Comparison of ENCODE assay signal across 9 mouse cellular contexts in the genomic region with DNA sequence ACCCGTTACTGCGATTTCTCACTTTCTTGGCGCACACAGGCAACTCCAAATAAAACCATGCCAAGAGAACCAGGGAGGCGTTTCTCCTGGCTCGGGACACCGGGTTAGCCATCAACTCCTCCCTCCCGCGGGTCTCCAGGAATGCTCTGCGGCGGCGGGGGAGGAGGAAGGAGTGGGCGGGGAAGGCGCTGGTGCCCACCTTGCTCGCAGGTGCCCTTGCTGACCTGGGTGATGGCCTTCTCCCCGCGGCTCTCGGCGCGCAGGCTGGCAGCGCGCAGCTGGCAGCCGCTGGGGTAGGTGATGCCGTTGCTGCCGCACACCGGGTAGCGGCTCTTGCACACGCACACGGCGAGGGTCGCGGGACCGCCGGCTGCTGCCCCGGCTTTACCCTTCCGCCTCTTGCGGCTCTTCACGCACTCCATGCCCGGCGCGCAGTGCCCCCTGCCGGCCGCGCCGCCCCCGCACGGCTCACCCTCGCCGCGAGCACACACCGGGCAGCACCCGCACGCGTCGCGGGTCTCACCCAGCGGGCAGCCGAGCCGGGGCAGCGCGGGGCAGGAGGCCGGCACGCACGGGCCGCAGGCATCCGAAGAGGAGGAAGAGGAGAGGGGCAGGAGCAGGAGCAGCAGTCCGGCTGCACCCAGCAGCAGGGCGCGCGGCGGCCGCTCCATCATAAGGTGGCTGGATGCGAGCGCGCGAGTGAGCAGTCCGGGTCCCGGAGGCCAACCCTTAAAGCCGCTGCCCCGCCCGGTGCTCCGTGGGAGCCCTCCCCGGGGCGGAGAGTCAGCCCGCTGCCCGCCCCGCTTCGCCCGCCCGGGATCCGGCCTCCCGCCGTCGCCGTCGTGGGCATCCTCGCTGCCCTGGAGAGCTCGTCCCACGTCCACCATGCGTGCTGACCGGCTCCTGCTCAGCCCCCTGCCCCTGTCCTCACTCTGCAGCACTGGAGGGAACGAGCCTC. TPM values are rescaled to one million over a fixed set of nuclear protein-coding genes. Genes with fewer than 3 reads are reported as not detected.
DNase-seq lines count a peak whose midpoint lies in the region; ATAC-seq lines count a peak whose summit lies in the region.
"Had no signal": no experiment of that assay in that cellular context is flagged by ENCODE, and none has a peak within 500 bp of the region (broad histone marks: within the 10 kb centered on the region; RNA-seq: fewer than 3 reads in every experiment).

Gene Igfbp7, minus strand, starts transcription at position 701 of the 958 bp plus-strand sequence.

- no peaks in the 10 kb centered on the region for H3K36me3 ChIP-seq in hindbrain, embryonic 11.5 days (ENCODE audit: control insufficient read depth, insufficient read depth, low read length)
- H3K36me3 ChIP-seq in lung, embryonic 16.5 days (ENCODE audit: control insufficient read depth, insufficient read depth, low read length) = no peaks in the 10 kb centered on the region

- no peaks in the 10 kb centered on the region for H3K4me1 ChIP-seq in hindbrain, embryonic 11.5 days (replicated peaks; ENCODE audit: control insufficient read depth, insufficient read depth, low read length)
- H3K4me1 ChIP-seq in lung, embryonic 16.5 days (replicated peaks; ENCODE audit: control insufficient read depth, insufficient read depth, low read length) = peaks cover 6% of the 10 kb centered on the region

- 6% methylated on average over 96 of the region's 101 CpGs for WGBS in hindbrain, embryonic 11.5 days
- 7% methylated on average over 78 of the region's 101 CpGs for WGBS in lung, embryonic 16.5 days

- H3K4me2 ChIP-seq in hindbrain, embryonic 11.5 days (replicated peaks; ENCODE audit: low read depth, low read length) = peak within 1 kb of the TSS; percentile 97
- peak within 1 kb of the TSS; percentile 96 for H3K4me2 ChIP-seq in lung, embryonic 16.5 days (ENCODE audit: low read depth, low read length)

- H3K9ac ChIP-seq in hindbrain, embryonic 11.5 days (ENCODE audit: low read depth, low read length) = peak within 1 kb of the TSS; percentile 49
- H3K9ac ChIP-seq in lung, embryonic 16.5 days (ENCODE audit: low read length) = peak within 1 kb of the TSS; percentile 68

- no peaks in the 10 kb centered on the region for H3K9me3 ChIP-seq in hindbrain, embryonic 11.5 days (ENCODE audit: control insufficient read depth, low read length)
- H3K9me3 ChIP-seq in lung, embryonic 16.5 days (ENCODE audit: control insufficient read depth, low read length) = no peaks in the 10 kb centered on the region

- peak; percentile 81 for DNase-seq in MN1 (ENCODE audit: low spot score)
- DNase-seq in cerebellum, postnatal 14 days = peak; percentile 70
- peak; percentile 48 to 50 for DNase-seq in frontal cortex, postnatal 25 days (ENCODE audit: low spot score in 2 of 2)
- peak; percentile 85 for DNase-seq in hindbrain, embryonic 11.5 days (ENCODE audit: low spot score)
- DNase-seq in layer of hippocampus, postnatal 10 days (ENCODE audit: low spot score in 2 of 2) = peak; percentile 61 to 77
- DNase-seq in ovary, postnatal 14 days (ENCODE audit: low spot score) = peak; percentile 69
- DNase-seq in thymus, postnatal 36 days = peak; percentile 54

- H3K4me3 ChIP-seq in hindbrain, embryonic 11.5 days (ENCODE audit: low read depth, low read length) = peak within 1 kb of the TSS; percentile 57
- H3K4me3 ChIP-seq in lung, embryonic 16.5 days (ENCODE audit: low read length) = peak within 1 kb of the TSS; percentile 71

- peaks cover 12% of the 10 kb centered on the region for H3K27me3 ChIP-seq in hindbrain, embryonic 11.5 days (ENCODE audit: control insufficient read depth, insufficient read depth, low read length)
- H3K27me3 ChIP-seq in lung, embryonic 16.5 days (ENCODE audit: control insufficient read depth, insufficient read depth, low read depth, low read length) = no peaks in the 10 kb centered on the region

- peak; percentile 97 for ATAC-seq in hindbrain, embryonic 11.5 days (ENCODE audit: low FRiP score)
- peak; percentile 94 for ATAC-seq in lung, embryonic 16.5 days (ENCODE audit: low read depth)

- H3K27ac ChIP-seq in hindbrain, embryonic 11.5 days (ENCODE audit: low read depth, low read length) = no peak within 1 kb of the TSS
- H3K27ac ChIP-seq in lung, embryonic 16.5 days (ENCODE audit: low read length) = peak within 1 kb of the TSS; percentile 79
- H3K27ac ChIP-seq: macrophage had no signal

RNA-seq across cellular contexts. Expression of gene Igfbp7, which starts in this region (rescaled TPM):
- 26.7 and 27.1 TPM in 2 replicates for polyA plus RNA-seq in hindbrain, embryonic 11.5 days (2014; fragmentation: Nextera tagmentation; extraction: Ambion mirVana)
- 10 to 100 TPM; 52.5 to 60.3 TPM for total RNA-seq in layer of hippocampus, postnatal 10 days (2021)
- polyA plus RNA-seq in lung, embryonic 16.5 days (2015; fragmentation: Nextera tagmentation; extraction: Ambion mirVana) = 99.8 and 104 TPM in 2 replicates
